Mouse (Mus musculus): Measurements from ENCODE around the gene Ttc7b. TPM values are rescaled to one million over a fixed set of nuclear protein-coding genes. Genes with fewer than 3 reads are reported as not detected.

The Ttc7b gene
- polyA plus RNA-seq, 1 experiment from 2014 or later = 4.5 TPM

GRCm38 (mm10) chr12:100361330-100361729 is 159.3 kb downstream of the Ttc7b start:
- H3K4me1 ChIP-seq = 0 out of 2 replicates have a peak, but pooled peaks cover 6% of the 10 kb centered on the region
- ATAC-seq = no peak
- peaks cover 34% of the 10 kb centered on the region for H3K36me3 ChIP-seq (ENCODE audit: poor library complexity, severe bottlenecking)
- H3K4me2 ChIP-seq = no peak overlapping the region
- H3K9me3 ChIP-seq (replicated peaks) = no peaks in the 10 kb centered on the region
- 89% methylated on average over 12 of the region's 12 CpGs for WGBS
- no peak overlapping the region for H3K4me3 ChIP-seq
- no peak overlapping the region for H3K9ac ChIP-seq
- no peaks in the 10 kb centered on the region for H3K27me3 ChIP-seq
- H3K27ac ChIP-seq = no peak overlapping the region

GRCm38 (mm10) chr12:100358040-100358620 is 162.5 kb downstream of the Ttc7b start:
- H3K4me3 ChIP-seq = no peak overlapping the region
- no peaks in the 10 kb centered on the region for H3K27me3 ChIP-seq
- WGBS = 45% methylated on average over 6 of the region's 6 CpGs
- no peak overlapping the region for H3K9ac ChIP-seq
- no peak overlapping the region for H3K27ac ChIP-seq
- H3K4me2 ChIP-seq = no peak overlapping the region
- no peaks in the 10 kb centered on the region for H3K9me3 ChIP-seq (replicated peaks)
- ATAC-seq = no peak; the same call in 1 of the 2 replicates
- H3K4me1 ChIP-seq = 0 out of 2 replicates have a peak, but pooled peaks cover 6% of the 10 kb centered on the region
- peaks cover 31% of the 10 kb centered on the region for H3K36me3 ChIP-seq (ENCODE audit: poor library complexity, severe bottlenecking)

- no peak overlapping the region for H3K9ac ChIP-seq
- H3K4me2 ChIP-seq = no peak overlapping the region
- 92% methylated on average over 7 of the region's 7 CpGs for WGBS
- peaks cover 31% of the 10 kb centered on the region for H3K36me3 ChIP-seq (ENCODE audit: poor library complexity, severe bottlenecking)
- H3K27ac ChIP-seq = no peak overlapping the region
- H3K27me3 ChIP-seq = no peaks in the 10 kb centered on the region
- H3K4me1 ChIP-seq = 0 out of 2 replicates have a peak, but pooled peaks cover 6% of the 10 kb centered on the region
- H3K4me3 ChIP-seq = no peak overlapping the region
- H3K9me3 ChIP-seq (replicated peaks) = no peaks in the 10 kb centered on the region
- ATAC-seq = no peak
These were observed 164.2 kb downstream of the Ttc7b start for GRCm38 (mm10) chr12:100356407-100356806.

DNA sequence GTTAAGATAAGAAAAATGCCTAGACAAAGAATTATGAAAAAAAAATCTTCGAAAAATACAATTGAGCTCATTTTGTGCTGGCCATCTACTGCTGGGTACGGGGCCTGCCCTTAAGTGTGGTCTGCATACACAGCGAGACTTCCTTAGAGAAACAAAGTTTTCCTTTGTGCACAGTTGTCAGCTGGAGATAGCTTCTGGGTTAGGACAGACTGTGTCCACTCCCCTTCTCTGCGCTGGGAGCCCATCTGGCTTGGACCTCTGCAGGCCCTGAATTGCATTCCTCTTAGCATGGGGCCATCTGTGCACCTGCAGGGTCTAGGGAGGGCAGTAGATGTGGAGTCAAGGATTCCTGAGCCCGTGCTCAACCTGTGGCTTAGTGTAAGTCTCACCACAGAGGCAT is 165.1 kb downstream of the Ttc7b start:
- Histone ChIP-seq H3K9ac (no peak overlapping the region), H3K4me1 (0 out of 2 replicates have a peak, but pooled peaks cover 6% of the 10 kb centered on the region), H3K9me3 (replicated peaks) (no peaks in the 10 kb centered on the region), H3K27ac (no peak overlapping the region), H3K27me3 (no peaks in the 10 kb centered on the region), H3K4me3 (no peak overlapping the region), H3K36me3 (ENCODE audit: poor library complexity, severe bottlenecking) (peaks cover 29% of the 10 kb centered on the region), H3K4me2 (no peak overlapping the region)
- WGBS = 83% methylated on average over 5 of the region's 5 CpGs
- no peak for ATAC-seq

DNA sequence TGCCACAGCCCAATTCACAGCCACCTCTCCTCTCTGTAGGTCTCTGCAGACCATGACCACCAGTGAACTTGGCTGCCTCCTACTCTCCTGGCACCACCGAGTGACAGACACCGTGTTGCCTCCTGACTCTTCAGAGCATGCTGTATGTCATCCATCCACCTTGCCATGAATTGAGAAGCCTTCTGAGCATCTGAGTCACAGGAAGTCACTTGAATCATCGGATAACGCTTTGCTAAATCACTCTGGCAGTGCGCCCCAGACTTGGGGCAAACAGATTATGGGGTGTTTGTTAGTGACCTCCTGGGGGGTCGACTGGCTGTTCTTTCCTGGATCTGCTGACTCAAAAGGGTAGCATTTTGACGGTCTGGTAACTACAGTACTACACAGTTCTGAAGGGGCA is 166.7 kb downstream of the Ttc7b start:
- WGBS = 80% methylated on average over 7 of the region's 7 CpGs
- H3K27ac ChIP-seq = no peak overlapping the region
- ATAC-seq = no peak

DNA sequence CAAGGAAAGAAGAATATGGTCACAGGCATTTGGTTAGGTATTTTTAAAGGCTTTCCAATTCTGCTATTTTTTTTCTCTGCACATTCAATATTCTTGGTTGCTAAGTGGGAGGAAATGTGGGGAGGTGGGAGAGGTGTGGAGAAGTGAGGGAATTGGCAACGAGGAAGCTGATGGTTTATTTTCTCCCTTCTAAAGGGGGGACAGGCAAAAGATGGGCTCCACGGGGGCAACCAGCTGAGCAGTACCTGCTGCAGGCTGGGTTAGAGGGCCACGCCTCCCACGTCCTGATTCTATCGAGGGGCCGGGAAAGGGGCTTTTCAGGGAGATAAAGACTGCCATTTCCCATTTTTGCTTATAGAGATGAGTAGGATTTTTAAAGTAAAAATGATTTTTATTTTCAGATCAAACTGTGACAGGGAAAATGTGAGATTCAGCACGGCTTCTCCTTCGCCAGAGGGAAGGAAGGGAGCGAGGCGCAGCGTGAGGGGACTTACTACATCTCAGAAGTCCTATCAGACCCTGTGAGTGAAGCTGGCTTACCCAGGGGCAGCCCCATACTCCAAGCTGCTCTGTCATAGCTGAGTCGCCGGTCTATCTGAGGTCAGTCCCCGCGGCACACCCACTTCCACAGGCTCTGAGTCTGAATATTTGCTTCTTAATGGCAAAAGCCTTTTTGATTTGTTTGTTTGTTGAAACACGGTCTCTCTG is 167.4 kb downstream of the Ttc7b start:
- WGBS = 83% methylated on average over 16 of the region's 16 CpGs

More for the DNA sequence above, 166.7 kb downstream of the Ttc7b start:
- Histone ChIP-seq H3K36me3 (ENCODE audit: poor library complexity, severe bottlenecking) (peaks cover 31% of the 10 kb centered on the region), H3K4me1 (0 out of 2 replicates have a peak, but pooled peaks cover 6% of the 10 kb centered on the region), H3K27me3 (no peaks in the 10 kb centered on the region), H3K9ac (no peak overlapping the region), H3K9me3 (replicated peaks) (no peaks in the 10 kb centered on the region), H3K4me2 (no peak overlapping the region), H3K4me3 (no peak overlapping the region)

GRCm38 (mm10) chr12:100352094-100352493 is 168.5 kb downstream of the Ttc7b start:
- WGBS = 84% methylated on average over 6 of the region's 6 CpGs
- Histone ChIP-seq H3K4me1 (no peaks in the 10 kb centered on the region), H3K36me3 (ENCODE audit: poor library complexity, severe bottlenecking) (peaks cover 28% of the 10 kb centered on the region), H3K9ac (no peak overlapping the region), H3K27ac (no peak overlapping the region), H3K9me3 (replicated peaks) (no peaks in the 10 kb centered on the region), H3K4me3 (no peak overlapping the region), H3K27me3 (no peaks in the 10 kb centered on the region), H3K4me2 (no peak overlapping the region)
- ATAC-seq = no peak

More for the DNA sequence above, 167.4 kb downstream of the Ttc7b start:
- Histone ChIP-seq H3K9me3 (replicated peaks) (no peaks in the 10 kb centered on the region), H3K4me3 (no peak overlapping the region), H3K4me1 (0 out of 2 replicates have a peak, but pooled peaks cover 2% of the 10 kb centered on the region), H3K27me3 (no peaks in the 10 kb centered on the region), H3K4me2 (no peak overlapping the region), H3K9ac (no peak overlapping the region), H3K27ac (no peak overlapping the region), H3K36me3 (ENCODE audit: poor library complexity, severe bottlenecking) (peaks cover 28% of the 10 kb centered on the region)
- no peak for ATAC-seq

GRCm38 (mm10) chr12:100343554-100343953 is 177.1 kb downstream of the Ttc7b start:
- no peak overlapping the region for H3K27ac ChIP-seq
- peaks cover 6% of the 10 kb centered on the region for H3K4me1 ChIP-seq
- H3K9me3 ChIP-seq (replicated peaks) = no peaks in the 10 kb centered on the region
- no peak for ATAC-seq
- no peak overlapping the region for H3K4me2 ChIP-seq
- H3K4me3 ChIP-seq = no peak overlapping the region
- no peaks in the 10 kb centered on the region for H3K27me3 ChIP-seq
- 69% methylated on average over 6 of the region's 6 CpGs for WGBS
- no peak overlapping the region for H3K9ac ChIP-seq
- H3K36me3 ChIP-seq (ENCODE audit: poor library complexity, severe bottlenecking) = peaks cover 18% of the 10 kb centered on the region; the same call in 1 of the 2 replicates

GRCm38 (mm10) chr12:100341614-100342013 is 179.0 kb downstream of the Ttc7b start:
- Histone ChIP-seq H3K9ac (no peak overlapping the region), H3K27ac (peak overlapping the region; percentile 59; the same call in 1 of the 2 replicates), H3K36me3 (ENCODE audit: poor library complexity, severe bottlenecking) (peaks cover 2% of the 10 kb centered on the region; the same call in 1 of the 2 replicates), H3K27me3 (no peaks in the 10 kb centered on the region), H3K9me3 (replicated peaks) (no peaks in the 10 kb centered on the region), H3K4me3 (no peak overlapping the region), H3K4me1 (peaks cover 25% of the 10 kb centered on the region), H3K4me2 (no peak overlapping the region)
- ATAC-seq = no peak
- 54% methylated on average over 7 of the region's 7 CpGs for WGBS

GRCm38 (mm10) chr12:100340901-100341460 is 179.6 kb downstream of the Ttc7b start:
- no peak overlapping the region for H3K4me2 ChIP-seq
- peaks cover 31% of the 10 kb centered on the region for H3K4me1 ChIP-seq
- no peaks in the 10 kb centered on the region for H3K27me3 ChIP-seq
- no peak overlapping the region for H3K4me3 ChIP-seq
- no peaks in the 10 kb centered on the region for H3K36me3 ChIP-seq (ENCODE audit: poor library complexity, severe bottlenecking)
- no peak overlapping the region for H3K9ac ChIP-seq
- ATAC-seq = no peak
- 70% methylated on average over 7 of the region's 7 CpGs for WGBS
- no peaks in the 10 kb centered on the region for H3K9me3 ChIP-seq (replicated peaks)
- no peak overlapping the region for H3K27ac ChIP-seq

DNA sequence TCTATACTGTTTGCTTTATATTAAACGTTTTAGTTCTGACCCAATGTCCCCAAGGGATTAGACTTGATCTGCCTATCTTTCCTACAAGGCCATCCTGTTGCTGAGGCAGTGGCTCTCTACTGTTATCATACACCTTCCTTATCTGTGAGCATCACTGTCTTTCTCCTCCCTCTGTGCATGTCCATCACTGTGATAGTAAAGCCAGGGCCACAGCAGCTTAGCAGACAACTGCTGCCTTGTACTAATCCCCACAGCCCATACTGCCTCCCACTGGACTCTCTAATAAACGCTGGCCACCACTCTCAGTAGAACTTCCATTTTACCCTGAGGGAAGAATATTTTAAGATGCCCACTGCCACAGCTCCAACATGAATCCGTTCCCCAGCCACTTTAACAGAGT is 182.6 kb downstream of the Ttc7b start:
- no peaks in the 10 kb centered on the region for H3K36me3 ChIP-seq (ENCODE audit: poor library complexity, severe bottlenecking)
- no peak overlapping the region for H3K4me3 ChIP-seq
- H3K4me1 ChIP-seq = peaks cover 34% of the 10 kb centered on the region
- peak overlapping the region; percentile 78 for H3K27ac ChIP-seq
- H3K4me2 ChIP-seq = no peak overlapping the region
- H3K9me3 ChIP-seq (replicated peaks) = no peaks in the 10 kb centered on the region
- 49% methylated on average over 3 of the region's 3 CpGs for WGBS
- no peak overlapping the region for H3K9ac ChIP-seq
- H3K27me3 ChIP-seq = no peaks in the 10 kb centered on the region
- ATAC-seq = peak; percentile 70

GRCm38 (mm10) chr12:100337351-100338018 is 183.1 kb downstream of the Ttc7b start:
- Histone ChIP-seq H3K9ac (0 out of 2 replicates have a peak overlapping the region, but pooled peaks have one; percentile 12), H3K27ac (peak overlapping the region; percentile 78), H3K4me2 (no peak overlapping the region), H3K36me3 (ENCODE audit: poor library complexity, severe bottlenecking) (no peaks in the 10 kb centered on the region), H3K4me3 (no peak overlapping the region), H3K27me3 (no peaks in the 10 kb centered on the region), H3K9me3 (replicated peaks) (no peaks in the 10 kb centered on the region), H3K4me1 (peaks cover 34% of the 10 kb centered on the region)
- peak; percentile 86 for ATAC-seq
- 45% methylated on average over 5 of the region's 5 CpGs for WGBS

Measured in forebrain, embryonic 13.5 days (tissue).